Mouse (Mus musculus) kidney, embryonic 16.5 days (tissue): ENCODE results near the gene Inpp5d. TPM values are rescaled to one million over a fixed set of nuclear protein-coding genes. Genes with fewer than 3 reads are reported as not detected.
A peak's percentile ranks its signal among the peaks of the same experiment; 100 is the strongest.

Experiments used
- ATAC-seq: fragments of 200-750 bp; cut with Nextera tagmentation; 2 replicates; pipeline ENCODE4 v1.8.0; 2017; ENCODE audit warnings: moderate TSS enrichment; ENCODE audit not compliant: low FRiP score, low TSS enrichment
- H3K27ac ChIP-seq: fragments of 300-500 bp; sonication (generic); 2 replicates; pipeline ENCODE4 v1.5.1; 2014; ENCODE audit warnings: low read length
- H3K27me3 ChIP-seq: fragments of 300-500 bp; sonication (generic); 2 replicates; pipeline ENCODE4 v1.6.1; 2014; ENCODE audit warnings: low read length, control low read depth, mixed read lengths; ENCODE audit not compliant: insufficient read depth
- H3K36me3 ChIP-seq: fragments of 300-500 bp; sonication (generic); 2 replicates; pipeline ENCODE4 v1.6.1; 2014; ENCODE audit warnings: low read length, control low read depth, mixed read lengths; ENCODE audit not compliant: insufficient read depth
- H3K4me1 ChIP-seq: fragments of 300-500 bp; sonication (generic); 2 replicates; pipeline ENCODE4 v1.6.1; 2014; ENCODE audit warnings: low read length, control low read depth, mixed read lengths; ENCODE audit not compliant: insufficient read depth
- H3K4me2 ChIP-seq: fragments of 300-500 bp; sonication (generic); replicated peaks from 2 replicates; pipeline ENCODE4 v1.6.1; 2014; ENCODE audit warnings: low read depth, low read length
- H3K4me3 ChIP-seq: fragments of 300-500 bp; sonication (generic); 2 replicates; pipeline ENCODE4 v1.5.1; 2014; ENCODE audit warnings: mild to moderate bottlenecking, low read length
- H3K9ac ChIP-seq: fragments of 300-500 bp; sonication (generic); replicated peaks from 2 replicates; pipeline ENCODE4 v1.6.1; 2014; ENCODE audit warnings: low read length
- H3K9me3 ChIP-seq: fragments of 300-500 bp; sonication (generic); 2 replicates; pipeline ENCODE4 v1.6.1; 2016; ENCODE audit warnings: low read length, control low read depth
- WGBS: fragments of 180-500 bp; shearing (Covaris S2); extraction: QIAGEN DNeasy Blood & Tissue Kit; methylation state at CpG from one replicate; pipeline ENCODE4 v1.1.7; 2014; 5-methylcytosine and 5-hydroxymethylcytosine counted together
- polyA plus RNA-seq: library from polyadenylated mRNA; unstranded; fragments of >200 nt; fragmentation: Nextera tagmentation; extraction: Ambion mirVana; gene quantifications from 2 replicates; pipeline ENCODE4 v1.2.1, GENCODE M21; 2015

The Inpp5d gene
- polyA plus RNA-seq, 1 experiment from 2014 or later: 9.1 TPM

DNA sequence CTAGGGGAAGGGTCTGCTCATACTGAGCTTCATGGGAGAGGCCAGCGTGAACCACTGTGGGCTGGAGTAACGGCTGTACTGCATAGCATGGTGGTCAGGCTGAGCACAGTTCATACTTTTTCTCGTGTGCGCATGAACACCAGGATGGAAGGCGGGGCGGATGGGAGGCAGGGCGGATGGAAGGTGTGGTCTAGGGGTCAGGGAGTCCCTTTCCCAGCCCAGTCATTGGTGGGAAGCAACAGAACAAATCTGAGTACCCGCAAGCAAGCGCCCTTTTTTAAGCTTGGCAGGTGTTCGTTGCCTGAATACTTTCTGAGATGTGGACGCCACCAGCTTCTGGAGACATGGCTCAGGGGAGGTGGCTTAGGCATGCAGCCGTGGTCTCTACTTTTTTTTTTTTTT lies 16.6 kb downstream of the Inpp5d start:
- 87% methylated on average over 12 of the region's 12 CpGs for WGBS
- no peak overlapping the region for H3K4me2 ChIP-seq
- ATAC-seq: no peak

DNA sequence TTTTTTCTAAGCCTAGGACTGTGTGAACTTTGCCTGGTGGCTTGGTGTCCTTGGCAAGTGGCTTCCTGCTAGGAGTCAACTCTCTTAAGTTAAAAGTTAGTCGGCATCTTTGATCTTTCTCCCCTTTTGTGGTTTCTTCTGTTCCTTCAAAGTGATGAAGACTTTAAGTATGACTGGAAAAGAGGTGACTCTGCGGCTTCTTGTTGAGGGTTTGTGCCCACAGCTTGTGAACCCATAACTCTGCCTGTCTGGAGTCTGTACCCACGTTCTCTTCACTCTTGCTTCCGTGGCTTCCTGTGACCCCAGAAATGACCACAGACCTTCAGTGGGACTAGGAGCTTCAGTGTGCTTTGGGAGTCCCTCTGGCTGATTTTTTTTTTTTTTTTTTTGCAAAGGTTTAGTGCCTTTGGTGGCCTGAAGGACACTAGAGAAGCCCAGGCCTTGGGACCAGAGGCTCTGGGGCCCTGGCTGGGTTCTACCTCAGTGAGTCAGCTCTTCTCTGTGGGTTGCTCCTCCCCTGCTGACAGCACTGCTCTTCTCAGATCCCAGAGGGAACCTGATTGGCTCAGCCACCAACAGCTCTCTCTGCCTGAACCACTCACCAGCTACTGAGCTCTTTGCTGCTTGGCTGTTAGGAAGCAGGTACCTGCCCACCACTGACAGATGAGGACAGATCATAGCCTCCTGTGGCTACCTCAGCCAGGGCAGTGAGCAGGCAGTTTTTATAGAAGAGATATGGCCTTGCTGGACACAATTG lies 17.2 kb downstream of the Inpp5d start:
- ATAC-seq: peak; percentile 77

More for the DNA sequence above, 16.6 kb downstream of the Inpp5d start:
- Histone ChIP-seq H3K9ac (no peak overlapping the region), H3K36me3 (no peaks in the 10 kb centered on the region), H3K9me3 (no peaks in the 10 kb centered on the region), H3K4me1 (peaks cover 6% of the 10 kb centered on the region; the same call in 1 of the 2 replicates), H3K27ac (no peak overlapping the region), H3K27me3 (no peaks in the 10 kb centered on the region), H3K4me3 (no peak overlapping the region)

DNA sequence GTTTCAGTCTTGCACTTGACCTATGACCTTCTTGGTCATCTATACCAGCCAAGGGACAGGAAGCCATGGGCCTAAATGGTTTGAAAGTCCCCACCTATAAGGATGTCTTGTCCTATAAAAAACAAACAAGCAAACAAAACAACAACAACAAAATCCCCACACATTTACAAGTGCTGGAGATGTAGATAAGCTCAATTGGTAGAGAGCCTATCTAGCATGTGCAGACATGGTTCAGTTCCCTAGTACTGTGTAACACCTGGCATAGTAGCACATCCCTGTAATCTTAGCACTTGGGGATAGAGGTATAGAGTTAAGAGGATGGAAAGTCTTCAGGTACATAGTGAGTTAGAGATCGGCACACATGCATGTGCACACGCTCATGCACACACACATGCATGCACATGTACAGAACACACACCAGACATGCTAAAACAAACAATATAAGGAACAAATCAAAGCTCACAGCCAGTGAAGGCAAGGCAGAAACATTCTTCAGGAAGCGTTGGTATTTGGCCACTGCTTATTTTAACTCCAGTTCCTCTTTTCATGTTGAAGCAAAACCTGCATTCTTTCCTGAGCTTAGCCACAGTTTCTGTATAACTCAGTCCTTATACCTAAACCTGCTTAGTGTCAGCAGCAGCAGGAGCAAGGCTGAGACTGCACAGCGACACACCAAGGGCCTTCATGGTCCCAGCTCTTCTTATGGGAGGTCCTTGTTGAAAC lies 17.9 kb downstream of the Inpp5d start:
- ATAC-seq: no peak
- H3K9ac ChIP-seq: no peak overlapping the region
- no peak overlapping the region for H3K27ac ChIP-seq
- no peak overlapping the region for H3K4me2 ChIP-seq
- H3K4me3 ChIP-seq: no peak overlapping the region
- no peaks in the 10 kb centered on the region for H3K27me3 ChIP-seq
- no peaks in the 10 kb centered on the region for H3K36me3 ChIP-seq
- H3K4me1 ChIP-seq: peaks cover 6% of the 10 kb centered on the region; the same call in 1 of the 2 replicates
- 86% methylated on average over 4 of the region's 4 CpGs for WGBS
- no peaks in the 10 kb centered on the region for H3K9me3 ChIP-seq

More for the DNA sequence above, 17.2 kb downstream of the Inpp5d start:
- no peak overlapping the region for H3K27ac ChIP-seq
- H3K4me1 ChIP-seq: peaks cover 6% of the 10 kb centered on the region; the same call in 1 of the 2 replicates
- H3K9ac ChIP-seq: no peak overlapping the region
- no peak overlapping the region for H3K4me2 ChIP-seq
- no peaks in the 10 kb centered on the region for H3K27me3 ChIP-seq
- no peaks in the 10 kb centered on the region for H3K9me3 ChIP-seq
- WGBS: 79% methylated on average over 4 of the region's 4 CpGs
- H3K4me3 ChIP-seq: no peak overlapping the region
- H3K36me3 ChIP-seq: no peaks in the 10 kb centered on the region

DNA sequence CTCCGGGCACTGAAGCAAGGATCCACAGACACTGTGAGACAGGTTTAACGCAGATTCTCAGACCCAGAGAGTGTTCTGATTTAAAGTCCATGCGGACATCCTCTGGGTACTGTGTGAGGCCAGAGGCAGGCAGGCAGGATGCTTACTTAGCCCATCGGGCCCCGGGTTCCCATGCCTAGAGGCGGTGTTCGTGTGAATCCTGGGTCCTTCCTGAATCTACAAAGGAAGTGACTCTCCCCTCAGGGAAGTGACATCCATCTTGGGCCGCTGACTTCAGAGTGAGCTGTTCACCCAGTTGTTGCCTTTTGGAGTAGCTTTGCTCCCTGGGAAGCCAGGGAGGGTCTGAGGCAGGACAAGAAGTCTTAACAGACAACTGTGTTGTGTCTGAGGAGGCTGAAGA lies 19.6 kb downstream of the Inpp5d start:
- 79% methylated on average over 8 of the region's 8 CpGs for WGBS
- Histone ChIP-seq H3K4me1 (peaks cover 6% of the 10 kb centered on the region; the same call in 1 of the 2 replicates), H3K9me3 (no peaks in the 10 kb centered on the region), H3K36me3 (no peaks in the 10 kb centered on the region), H3K9ac (0 out of 2 replicates have a peak overlapping the region, but pooled peaks have one; percentile 7), H3K27ac (peak overlapping the region; percentile 87), H3K4me3 (no peak overlapping the region), H3K27me3 (no peaks in the 10 kb centered on the region), H3K4me2 (no peak overlapping the region)
- ATAC-seq: 0 out of 2 replicates have a peak, but pooled peaks have one; percentile 21

DNA sequence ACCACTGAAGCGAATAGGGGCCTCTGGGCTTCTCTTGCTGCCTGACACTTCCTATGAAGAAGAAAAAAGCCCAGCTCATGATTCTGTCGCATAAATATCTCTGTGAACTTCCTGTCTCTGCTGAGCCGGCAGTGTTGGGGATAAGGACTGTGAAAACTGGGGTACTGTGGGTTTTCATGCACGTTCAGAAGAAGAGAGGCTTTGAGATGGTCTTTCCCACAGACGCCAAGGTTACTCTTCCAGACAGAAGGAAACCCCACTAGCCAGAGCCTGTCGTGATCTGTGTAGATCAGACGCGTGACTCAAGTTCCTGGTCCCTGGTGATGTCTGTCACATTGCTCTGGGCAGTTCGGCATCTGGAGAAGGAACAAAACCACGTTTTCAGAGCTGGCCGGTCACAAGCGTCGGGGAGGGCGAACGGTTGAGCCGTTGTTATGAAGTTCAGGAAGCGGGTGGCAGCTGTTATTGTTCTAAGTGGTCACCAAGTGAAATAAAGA lies 20.1 kb downstream of the Inpp5d start:
- no peak overlapping the region for H3K4me2 ChIP-seq
- 0 out of 2 replicates have a peak, but pooled peaks have one; percentile 25 for ATAC-seq
- H3K36me3 ChIP-seq: no peaks in the 10 kb centered on the region
- 49% methylated on average over 17 of the region's 17 CpGs for WGBS
- 0 out of 2 replicates have a peak overlapping the region, but pooled peaks have one; percentile 7 for H3K9ac ChIP-seq
- peak overlapping the region; percentile 87 for H3K27ac ChIP-seq
- peaks cover 6% of the 10 kb centered on the region; the same call in 1 of the 2 replicates for H3K4me1 ChIP-seq
- no peaks in the 10 kb centered on the region for H3K9me3 ChIP-seq
- no peak overlapping the region for H3K4me3 ChIP-seq
- no peaks in the 10 kb centered on the region for H3K27me3 ChIP-seq

DNA sequence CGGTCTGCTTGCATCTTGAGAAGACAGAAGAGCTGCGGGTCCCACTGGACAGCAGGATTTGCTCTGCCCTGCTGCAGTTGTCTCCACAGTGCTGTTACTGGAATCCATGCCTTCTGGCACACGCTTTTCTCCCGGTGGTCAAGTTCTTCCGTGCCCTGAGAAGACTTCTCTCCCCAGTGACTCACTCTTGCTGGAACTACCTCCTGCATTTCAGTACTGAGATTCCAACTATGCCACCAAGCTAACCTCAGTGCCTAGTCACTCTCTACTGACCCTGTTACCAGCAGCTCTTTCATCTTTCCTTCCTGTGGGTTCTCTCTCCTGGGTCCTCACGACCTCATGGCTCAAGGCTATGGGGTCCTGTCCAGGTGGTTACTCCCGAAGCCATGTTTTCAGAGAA lies 22.9 kb downstream of the Inpp5d start:
- no peaks in the 10 kb centered on the region for H3K27me3 ChIP-seq
- H3K4me2 ChIP-seq: no peak overlapping the region
- no peaks in the 10 kb centered on the region for H3K4me1 ChIP-seq
- H3K36me3 ChIP-seq: no peaks in the 10 kb centered on the region
- H3K27ac ChIP-seq: no peak overlapping the region
- no peak overlapping the region for H3K9ac ChIP-seq
- H3K9me3 ChIP-seq: no peaks in the 10 kb centered on the region
- no peak for ATAC-seq
- 82% methylated on average over 7 of the region's 7 CpGs for WGBS
- no peak overlapping the region for H3K4me3 ChIP-seq

DNA sequence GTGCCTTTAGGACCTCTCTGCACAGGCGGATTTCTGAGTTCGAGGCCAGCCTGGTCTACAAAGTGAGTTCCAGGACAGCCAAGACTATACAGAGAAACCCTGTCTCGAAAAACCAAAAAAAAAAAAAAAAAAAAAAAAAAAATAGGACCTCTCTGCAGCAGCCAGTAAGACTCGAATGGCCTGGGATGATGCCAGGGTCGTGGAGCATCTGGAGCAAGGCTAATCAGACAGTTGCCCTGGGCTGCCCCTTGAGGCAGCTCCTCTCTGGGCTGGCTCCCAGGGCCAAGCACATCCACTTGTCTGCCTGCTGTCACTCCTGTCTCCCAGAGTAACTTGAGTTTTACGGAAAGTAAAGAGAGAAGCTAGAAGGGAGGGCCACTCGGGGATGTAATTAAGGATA lies 24.9 kb downstream of the Inpp5d start:
- H3K27me3 ChIP-seq: no peaks in the 10 kb centered on the region
- H3K9ac ChIP-seq: no peak overlapping the region
- no peaks in the 10 kb centered on the region for H3K36me3 ChIP-seq
- H3K4me2 ChIP-seq: no peak overlapping the region
- no peak overlapping the region for H3K4me3 ChIP-seq
- WGBS: 77% methylated on average over 7 of the region's 7 CpGs
- no peak for ATAC-seq
- H3K4me1 ChIP-seq: no peaks in the 10 kb centered on the region
- H3K9me3 ChIP-seq: no peaks in the 10 kb centered on the region
- no peak overlapping the region for H3K27ac ChIP-seq

DNA sequence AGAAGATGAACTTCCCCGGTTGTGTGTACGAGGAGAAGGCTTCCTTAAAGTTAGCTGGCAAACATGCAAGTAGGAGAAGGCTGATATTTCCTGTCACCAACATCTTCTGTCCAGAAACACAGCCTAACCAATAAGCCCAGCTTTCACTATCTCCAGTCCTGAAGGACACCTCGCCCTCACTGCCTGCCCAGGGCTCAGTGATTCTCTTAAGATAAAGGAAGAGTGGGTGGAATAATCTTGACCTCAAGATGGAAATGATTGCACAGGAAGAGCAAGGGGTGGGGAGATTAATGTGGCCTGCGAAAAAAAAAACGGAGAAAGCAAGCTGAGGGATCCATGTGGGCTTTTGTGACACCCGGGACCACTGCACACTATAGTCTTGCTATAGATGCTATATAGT lies 25.6 kb downstream of the Inpp5d start:
- 65% methylated on average over 6 of the region's 6 CpGs for WGBS
- H3K9me3 ChIP-seq: no peaks in the 10 kb centered on the region
- no peaks in the 10 kb centered on the region for H3K36me3 ChIP-seq
- ATAC-seq: no peak
- H3K4me3 ChIP-seq: no peak overlapping the region
- no peak overlapping the region for H3K27ac ChIP-seq
- no peak overlapping the region for H3K4me2 ChIP-seq
- H3K4me1 ChIP-seq: no peaks in the 10 kb centered on the region
- H3K27me3 ChIP-seq: no peaks in the 10 kb centered on the region
- H3K9ac ChIP-seq: no peak overlapping the region

DNA sequence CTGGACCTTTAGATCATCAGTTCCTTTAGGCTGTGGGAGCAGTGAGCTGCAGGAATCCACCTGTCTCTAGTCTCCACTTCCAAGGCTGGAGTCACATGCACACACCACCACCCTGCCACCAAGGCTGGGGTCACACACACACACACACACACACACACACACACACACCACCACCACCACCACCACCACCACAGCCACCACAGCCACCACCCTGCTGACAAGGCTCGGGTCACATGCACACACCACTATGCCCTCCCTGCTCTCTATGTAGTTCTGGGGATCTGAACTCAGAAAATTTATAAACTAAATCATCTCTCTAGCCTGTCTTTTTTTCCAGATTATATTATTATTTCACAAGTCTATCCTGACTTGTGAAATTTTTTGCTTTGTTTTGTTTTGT lies 27.7 kb downstream of the Inpp5d start:
- H3K4me1 ChIP-seq: no peaks in the 10 kb centered on the region
- H3K27me3 ChIP-seq: no peaks in the 10 kb centered on the region
- H3K4me2 ChIP-seq: no peak overlapping the region
- no peak overlapping the region for H3K27ac ChIP-seq
- no peak overlapping the region for H3K4me3 ChIP-seq
- WGBS: 100% methylated on average over 1 of the region's 1 CpGs
- no peak overlapping the region for H3K9ac ChIP-seq
- H3K36me3 ChIP-seq: no peaks in the 10 kb centered on the region
- no peak for ATAC-seq
- H3K9me3 ChIP-seq: no peaks in the 10 kb centered on the region
